Mouse (Mus musculus) layer of hippocampus, postnatal 10 days (tissue): ENCODE measurements at regions not wholly inside any gene's neighbourhood (a gene's known extent, or its start where the extent isn't known, plus 50 kb on each side); places are given as distances from the start of the nearest gene placed in this dataset.

Source experiments
- DNase-seq, 2 experiments: peaks; one replicate each; pipeline ENCODE4 v3.0.0; 2021; ENCODE audit warnings: low spot score in 2 of 2

DNA sequence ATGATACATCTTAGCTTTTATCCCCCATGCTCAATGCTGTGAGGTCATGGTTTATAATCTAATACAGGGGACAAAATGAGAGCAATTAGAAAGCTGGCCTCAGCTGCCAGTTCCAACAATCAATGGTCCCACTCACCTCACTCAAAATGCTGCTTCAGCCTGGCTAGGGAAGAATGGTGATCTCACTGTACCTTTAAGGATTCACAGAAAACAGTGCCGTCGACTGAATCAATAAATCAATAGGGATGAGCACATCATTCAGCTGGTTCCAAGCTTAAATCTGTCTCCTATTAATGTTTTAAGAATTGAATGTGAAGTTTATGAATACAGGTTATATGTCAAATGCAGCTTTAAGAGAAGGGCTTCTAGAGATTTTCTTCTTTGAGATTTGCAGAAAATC, 61.9 kb upstream of the Ncam2 start:
- DNase-seq, result no peak

DNA sequence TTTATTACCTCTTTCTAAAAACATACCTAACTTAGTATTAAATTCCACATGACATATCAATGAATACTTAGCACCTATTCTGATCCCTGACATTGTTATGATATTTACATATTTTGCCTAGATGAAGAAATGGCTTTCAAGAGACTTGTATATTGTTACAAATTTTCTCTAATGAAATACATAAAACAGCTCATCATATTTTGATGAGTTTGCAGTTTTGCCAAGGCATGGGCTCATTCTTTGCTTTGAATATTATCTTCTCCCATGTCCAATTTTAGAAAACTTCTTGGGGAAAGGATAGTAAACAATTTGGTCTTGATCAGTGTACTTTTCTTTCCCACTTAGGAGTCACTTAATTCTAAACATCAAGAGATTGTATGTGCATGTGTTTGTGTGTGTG, 54.5 kb upstream of the Ncam2 start:
- DNase-seq, result no peak

DNA sequence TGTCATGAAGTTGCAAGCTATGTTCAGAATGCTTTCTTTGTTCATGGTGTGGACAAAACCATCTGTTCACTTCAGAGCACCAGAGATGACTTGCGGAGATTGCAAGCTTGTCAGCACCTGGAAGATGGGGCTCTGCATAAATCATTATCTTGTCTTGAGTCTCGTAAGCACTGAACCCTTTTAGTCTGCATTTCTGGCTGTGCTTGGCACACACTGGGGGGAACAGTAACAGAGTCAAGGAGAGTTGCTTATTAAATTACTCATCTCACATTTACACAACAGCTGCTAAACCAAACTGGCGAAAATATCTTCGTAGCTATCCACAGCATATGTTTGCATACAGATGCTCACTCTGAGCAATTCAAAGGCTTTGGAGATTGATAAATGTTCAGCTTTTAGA, 51.0 kb upstream of the Ncam2 start:
- peak in 1 of 2 experiments; percentile 13 for DNase-seq
